Mouse (Mus musculus): Measurements from ENCODE around the gene Neurl2. TPM values are rescaled to one million over a fixed set of nuclear protein-coding genes. Genes with fewer than 3 reads are reported as not detected.
A peak's percentile ranks its signal among the peaks of the same experiment; 100 is the strongest.

Gene Neurl2
- polyA plus RNA-seq, 2 experiments, result 0.70 to 1.0 TPM

DNA sequence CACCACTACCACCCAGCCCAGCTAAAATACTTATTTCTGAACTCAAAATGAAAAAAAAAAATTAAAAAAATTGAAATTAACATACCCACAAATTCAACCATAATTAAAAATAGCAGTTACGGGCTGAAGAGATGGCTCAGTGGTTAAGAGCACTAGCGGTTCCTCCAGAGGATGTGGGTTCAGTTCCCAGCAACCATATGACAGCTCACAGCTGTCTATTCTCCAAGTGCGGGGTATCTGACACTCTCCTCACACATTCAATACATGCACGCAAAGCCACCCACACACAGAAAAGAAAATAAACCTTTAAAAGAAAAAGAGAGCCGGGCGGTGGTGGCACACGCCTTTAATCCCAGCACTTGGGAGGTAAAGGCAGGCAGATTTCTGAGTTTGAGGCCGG lies 16.8 kb upstream of the Neurl2 start:
- no peak overlapping the region for H3K27ac ChIP-seq
- H3K4me1 ChIP-seq (replicated peaks; ENCODE audit: control insufficient read depth in 2 of 2, insufficient read depth in 2 of 2, low read length in 1 of 2), result no peaks in the 10 kb centered on the region
- DNase-seq (ENCODE audit: low read depth in 3 of 3, low spot score in 3 of 3) (no peak), ATAC-seq (ENCODE audit: insufficient read depth) (no peak)
- no peaks in the 10 kb centered on the region for H3K36me3 ChIP-seq (replicated peaks; ENCODE audit: control insufficient read depth, insufficient read depth, low read depth)
- peaks cover 3% of the 10 kb centered on the region for H3K27me3 ChIP-seq (ENCODE audit: control insufficient read depth, insufficient read depth, low read length)
- H3K9me3 ChIP-seq (ENCODE audit: control insufficient read depth, low read length), result no peaks in the 10 kb centered on the region
- no peak overlapping the region for H3K4me3 ChIP-seq (ENCODE audit: insufficient read depth in 1 of 2, low read depth in 2 of 2, low read length in 2 of 2)
- WGBS (ENCODE audit: insufficient replicate concordance), result 66% methylated on average over 8 of the region's 8 CpGs
- H3K4me2 ChIP-seq (ENCODE audit: low read depth), result no peak overlapping the region
- TF ChIP-seq EP300 (IDR thresholded peaks at IDR 0.05; ENCODE audit: low read depth) (no peak), CTCF (IDR thresholded peaks at IDR 0.05; ENCODE audit: low read depth) (no peak)
- no peak overlapping the region for H3K9ac ChIP-seq (replicated peaks)

DNA sequence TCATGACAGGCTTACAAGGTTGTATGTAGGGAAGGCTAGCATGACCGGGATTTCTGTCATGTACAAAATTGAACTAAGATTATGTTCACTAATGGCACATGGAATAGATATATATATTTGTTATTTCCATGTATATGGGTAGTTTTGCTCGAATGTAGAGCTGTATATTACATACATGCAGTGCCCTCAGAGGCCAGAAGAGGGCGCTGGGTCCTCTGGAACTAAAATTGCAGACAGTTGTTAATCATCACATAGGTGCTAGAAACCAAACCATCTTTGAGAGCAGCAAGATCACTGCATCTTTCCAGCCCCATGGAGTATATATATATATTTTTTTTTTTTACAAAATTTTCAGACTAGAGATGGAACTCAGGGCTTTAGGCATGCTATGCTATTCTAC lies 12.5 kb upstream of the Neurl2 start:
- Histone ChIP-seq H3K4me3 (ENCODE audit: insufficient read depth in 1 of 2, low read depth in 2 of 2, low read length in 2 of 2) (no peak overlapping the region), H3K4me1 (replicated peaks; ENCODE audit: control insufficient read depth in 2 of 2, insufficient read depth in 2 of 2, low read length in 1 of 2) (no peaks in the 10 kb centered on the region), H3K4me2 (ENCODE audit: low read depth) (no peak overlapping the region), H3K27me3 (ENCODE audit: control insufficient read depth, insufficient read depth, low read length) (no peaks in the 10 kb centered on the region), H3K9me3 (ENCODE audit: control insufficient read depth, low read length) (no peaks in the 10 kb centered on the region), H3K27ac (no peak overlapping the region), H3K36me3 (replicated peaks; ENCODE audit: control insufficient read depth, insufficient read depth, low read depth) (no peaks in the 10 kb centered on the region), H3K9ac (replicated peaks) (no peak overlapping the region)
- TF ChIP-seq EP300 (IDR thresholded peaks at IDR 0.05; ENCODE audit: low read depth) (no peak), CTCF (IDR thresholded peaks at IDR 0.05; ENCODE audit: low read depth) (peak; percentile 63)
- DNase-seq (ENCODE audit: low read depth in 3 of 3, low spot score in 3 of 3) (no peak), ATAC-seq (ENCODE audit: insufficient read depth) (no peak)
- WGBS (ENCODE audit: insufficient replicate concordance), result 37% methylated on average over 3 of the region's 3 CpGs

DNA sequence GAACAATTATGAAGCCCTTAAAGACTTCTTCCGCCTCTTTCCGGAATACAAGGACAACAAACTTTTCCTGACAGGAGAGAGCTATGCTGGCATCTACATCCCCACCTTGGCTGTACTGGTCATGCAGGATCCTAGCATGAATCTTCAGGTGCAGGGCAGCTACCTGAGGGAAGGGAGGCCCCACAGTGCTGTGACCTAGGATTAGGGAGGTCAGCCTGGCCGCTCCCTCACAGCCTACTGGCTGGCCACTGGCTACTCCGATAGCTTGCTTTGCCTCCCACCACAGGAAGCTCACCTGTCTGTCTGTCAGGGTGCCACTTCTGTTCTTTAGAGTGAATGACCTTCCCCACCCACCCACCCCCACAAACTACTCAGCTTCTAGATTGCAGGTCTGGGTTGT lies 1.9 kb upstream of the Neurl2 start:
- H3K36me3 ChIP-seq (replicated peaks; ENCODE audit: control insufficient read depth, insufficient read depth, low read depth), result peaks cover 3% of the 10 kb centered on the region; the same call in 1 of the 2 replicates
- no peaks in the 10 kb centered on the region for H3K27me3 ChIP-seq (ENCODE audit: control insufficient read depth, insufficient read depth, low read length)
- ATAC-seq (ENCODE audit: insufficient read depth) (no peak), DNase-seq (ENCODE audit: low read depth in 3 of 3, low spot score in 3 of 3) (no peak)
- no peak for TF ChIP-seq CTCF (IDR thresholded peaks at IDR 0.05; ENCODE audit: low read depth)
- TF ChIP-seq EP300 (IDR thresholded peaks at IDR 0.05; ENCODE audit: low read depth), result no peak
- peaks cover 0 to 3% of the 10 kb centered on the region in 2 experiments; a peak in 1 of 4 replicates for H3K4me1 ChIP-seq (replicated peaks; ENCODE audit: control insufficient read depth in 2 of 2, insufficient read depth in 2 of 2, low read length in 1 of 2)
- WGBS (ENCODE audit: insufficient replicate concordance), result 95% methylated on average over 4 of the region's 4 CpGs
- no peak overlapping the region for H3K4me3 ChIP-seq (ENCODE audit: insufficient read depth in 1 of 2, low read depth in 2 of 2, low read length in 2 of 2)
- H3K9ac ChIP-seq (replicated peaks), result no peak overlapping the region
- H3K4me2 ChIP-seq (ENCODE audit: low read depth), result peak overlapping the region; percentile 100
- H3K27ac ChIP-seq, result no peak overlapping the region
- H3K9me3 ChIP-seq (ENCODE audit: control insufficient read depth, low read length), result no peaks in the 10 kb centered on the region

- no peaks in the 10 kb centered on the region for H3K27me3 ChIP-seq (ENCODE audit: control insufficient read depth, insufficient read depth, low read length)
- no peaks in the 10 kb centered on the region for H3K9me3 ChIP-seq (ENCODE audit: control insufficient read depth, low read length)
- DNase-seq (ENCODE audit: low read depth in 3 of 3, low spot score in 3 of 3), result no peak
- peaks cover 3% of the 10 kb centered on the region; the same call in 1 of the 2 replicates for H3K36me3 ChIP-seq (replicated peaks; ENCODE audit: control insufficient read depth, insufficient read depth, low read depth)
- TF ChIP-seq CTCF (IDR thresholded peaks at IDR 0.05; ENCODE audit: low read depth) (peak; percentile 23; the same call in 1 of the 2 replicates), EP300 (IDR thresholded peaks at IDR 0.05; ENCODE audit: low read depth) (no peak)
- H3K4me3 ChIP-seq (ENCODE audit: insufficient read depth in 1 of 2, low read depth in 2 of 2, low read length in 2 of 2), result peak overlapping the region; percentile 73 to 83
- H3K4me1 ChIP-seq (replicated peaks; ENCODE audit: control insufficient read depth in 2 of 2, insufficient read depth in 2 of 2, low read length in 1 of 2), result peaks cover 0 to 3% of the 10 kb centered on the region in 2 experiments; a peak in 1 of 4 replicates
- 39% methylated on average over 8 of the region's 8 CpGs for WGBS (ENCODE audit: insufficient replicate concordance)
- no peak overlapping the region for H3K27ac ChIP-seq
- H3K4me2 ChIP-seq (ENCODE audit: low read depth), result peak overlapping the region; percentile 100
- no peak for ATAC-seq (ENCODE audit: insufficient read depth)
- H3K9ac ChIP-seq (replicated peaks), result peak overlapping the region; percentile 81
Measured at GRCm38 (mm10) chr2:164834531-164834930, 1.3 kb upstream of the Neurl2 start.

- Histone ChIP-seq H3K4me1 (replicated peaks; ENCODE audit: control insufficient read depth in 2 of 2, insufficient read depth in 2 of 2, low read length in 1 of 2) (peaks cover 0 to 3% of the 10 kb centered on the region in 2 experiments; a peak in 1 of 4 replicates), H3K4me2 (ENCODE audit: low read depth) (peak within 1 kb of the TSS; percentile 100), H3K27ac (peak within 1 kb of the TSS; percentile 64), H3K4me3 (ENCODE audit: insufficient read depth in 1 of 2, low read depth in 2 of 2, low read length in 2 of 2) (peak within 1 kb of the TSS; percentile 73 to 83), H3K27me3 (ENCODE audit: control insufficient read depth, insufficient read depth, low read length) (no peaks in the 10 kb centered on the region), H3K36me3 (replicated peaks; ENCODE audit: control insufficient read depth, insufficient read depth, low read depth) (peaks cover 3% of the 10 kb centered on the region; the same call in 1 of the 2 replicates), H3K9ac (replicated peaks) (peak within 1 kb of the TSS; percentile 81), H3K9me3 (ENCODE audit: control insufficient read depth, low read length) (no peaks in the 10 kb centered on the region)
- under 1% methylated on average over 35 of the region's 35 CpGs for WGBS (ENCODE audit: insufficient replicate concordance)
- peak; percentile 58 to 66 (median 58) for DNase-seq (ENCODE audit: low read depth in 3 of 3, low spot score in 3 of 3)
- peak; percentile 87 for TF ChIP-seq CTCF (IDR thresholded peaks at IDR 0.05; ENCODE audit: low read depth)
- no peak for TF ChIP-seq EP300 (IDR thresholded peaks at IDR 0.05; ENCODE audit: low read depth)
- peak; percentile 67 for ATAC-seq (ENCODE audit: insufficient read depth)
Measured at GRCm38 (mm10) chr2:164832748-164833301, 431 bp downstream of the Neurl2 start, which contains the start of gene Ctsa. Ctsa (plus strand) TSS chr2:164832873.

Data from liver, embryonic 14.5 days (tissue).